Mouse (Mus musculus) left cerebral cortex, adult 2 months (tissue): Measurements from ENCODE around the gene Gm10518. TPM values are rescaled to one million over a fixed set of nuclear protein-coding genes. Genes with fewer than 3 reads are reported as not detected.
"Not testable (repeated sequence)": the region's sequence is repeated elsewhere in the genome, so short reads cannot be mapped to it uniquely, and the experiment has no call there.

ENCODE experiments used
- DNase-seq, 2 experiments: peaks; one replicate each; pipeline ENCODE4 v3.0.0; 2021 to 2022; ENCODE audit warnings: low spot score in 2 of 2, mixed read lengths in 1 of 2; ENCODE audit errors: extremely low spot score in 1 of 2
- H3K27ac ChIP-seq: fragments of 200-600 bp; 2 replicates; pipeline ENCODE4 v1.8.1; 2022
- H3K4me3 ChIP-seq: fragments of 200-600 bp; 2 replicates; pipeline ENCODE4 v1.8.1; 2022
- CTCF ChIP-seq: fragments of 200-600 bp; IDR thresholded peaks from 2 replicates; pipeline ENCODE4 v1.8.1; 2022; ENCODE audit warnings: antibody characterized with exemption, mild to moderate bottlenecking, moderate library complexity
- intact Hi-C: fragments of 180-260 bp; cut with DNase I; formaldehyde crosslinking; loops from one replicate; pipeline ENCODE4 v1.15.1; 2025
- total RNA-seq, 2 experiments: library from RNA; stranded (reverse); gene quantifications; 2 replicates each; pipeline ENCODE4 v1.2.3; 2021

Gm10518 gene
- total RNA-seq, 2 experiments from 2014 or later, result 0.26 TPM; not detected in 1

DNA sequence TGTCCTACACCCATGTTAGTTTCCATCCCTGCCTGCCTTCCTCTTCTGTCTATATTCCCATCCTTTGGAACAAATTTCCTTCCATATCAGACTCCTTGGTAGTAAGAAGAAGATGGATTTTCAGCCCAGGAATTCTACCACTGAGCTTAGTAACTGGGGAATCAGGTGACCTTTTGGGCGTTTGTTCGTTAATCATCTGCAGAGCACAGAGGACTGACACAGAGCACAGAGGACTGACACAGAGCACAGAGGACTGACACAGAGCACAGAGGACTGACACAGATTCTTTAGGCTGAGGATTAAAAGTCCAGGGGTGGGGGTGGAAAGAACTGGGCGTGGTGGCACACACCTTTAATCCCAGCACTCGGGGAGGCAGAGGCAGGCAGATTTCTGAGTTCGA lies 2.6 kb downstream of the Gm10518 start:
- Histone ChIP-seq H3K27ac (no peak overlapping the region), H3K4me3 (no peak overlapping the region)
- intact Hi-C loops, result no loop called here
- no peak for DNase-seq
- TF ChIP-seq CTCF, result no peak

DNA sequence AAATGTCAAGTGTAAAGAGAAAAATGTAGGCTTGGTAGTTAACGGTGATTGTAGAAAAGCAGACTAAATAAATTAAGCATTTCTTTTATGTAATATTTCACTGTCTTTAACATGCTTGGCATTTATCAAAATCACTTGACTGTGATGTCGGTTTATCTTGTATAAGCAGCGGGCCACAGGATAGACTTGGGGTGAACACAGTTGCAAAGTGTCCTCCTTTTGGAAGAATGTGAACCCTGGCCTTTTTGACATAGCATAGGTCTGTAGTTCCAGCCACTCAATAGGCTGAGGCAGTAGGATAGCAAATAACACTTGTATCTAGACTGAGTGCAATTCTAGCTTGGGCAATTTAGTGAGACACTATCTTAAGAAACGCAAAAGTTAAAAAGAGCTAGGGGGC lies 4.3 kb downstream of the Gm10518 start:
- H3K27ac ChIP-seq, result no peak overlapping the region
- TF ChIP-seq CTCF, result no peak
- intact Hi-C loops, result no loop called here
- DNase-seq, result no peak
- H3K4me3 ChIP-seq, result no peak overlapping the region

DNA sequence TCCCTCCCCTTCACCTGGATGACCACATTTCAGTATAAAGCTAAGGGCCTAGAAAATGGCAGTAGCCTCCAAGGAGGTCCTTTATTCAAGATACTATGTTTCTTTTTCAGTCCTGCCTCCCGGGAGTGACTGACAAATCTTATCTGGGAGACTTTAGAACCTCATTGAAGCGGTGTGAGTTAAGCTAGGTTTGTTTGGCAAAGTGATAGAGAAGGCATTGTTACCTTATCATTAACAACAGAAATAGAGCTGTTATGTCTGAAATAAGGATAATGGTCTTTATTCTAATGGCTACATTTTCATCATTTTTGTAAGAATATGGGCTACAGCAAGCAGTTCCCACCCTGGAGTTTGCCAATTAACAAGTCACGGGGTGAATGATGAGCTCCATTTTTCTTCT lies 5.1 kb downstream of the Gm10518 start:
- no peak for DNase-seq
- intact Hi-C loops, result no loop called here
- TF ChIP-seq CTCF, result no peak
- Histone ChIP-seq H3K27ac (no peak overlapping the region), H3K4me3 (no peak overlapping the region)

DNA sequence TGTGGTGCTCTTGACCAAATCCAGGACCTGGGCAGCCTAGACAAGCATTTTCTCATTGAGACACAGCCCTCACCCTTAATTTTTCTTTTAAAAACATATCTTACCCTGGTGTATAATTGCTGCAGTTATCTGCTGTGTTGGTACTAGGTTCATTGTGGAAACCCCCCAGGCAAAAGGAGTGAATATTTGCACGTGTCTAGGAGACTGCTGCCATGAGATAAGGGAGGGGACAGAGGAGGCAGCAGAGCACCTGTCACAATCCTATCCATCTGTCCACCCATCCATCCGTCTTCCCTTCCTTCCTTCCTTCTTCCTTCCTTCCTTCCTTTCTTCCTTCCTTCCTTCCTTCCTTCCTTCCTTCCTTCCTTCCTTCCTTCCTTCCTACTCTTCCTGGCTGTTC lies 10.2 kb downstream of the Gm10518 start:
- H3K4me3 ChIP-seq, result no peak overlapping the region
- H3K27ac ChIP-seq, result no peak overlapping the region
- TF ChIP-seq CTCF, result no peak
- DNase-seq, result no peak
- intact Hi-C loops, result no loop called here

DNA sequence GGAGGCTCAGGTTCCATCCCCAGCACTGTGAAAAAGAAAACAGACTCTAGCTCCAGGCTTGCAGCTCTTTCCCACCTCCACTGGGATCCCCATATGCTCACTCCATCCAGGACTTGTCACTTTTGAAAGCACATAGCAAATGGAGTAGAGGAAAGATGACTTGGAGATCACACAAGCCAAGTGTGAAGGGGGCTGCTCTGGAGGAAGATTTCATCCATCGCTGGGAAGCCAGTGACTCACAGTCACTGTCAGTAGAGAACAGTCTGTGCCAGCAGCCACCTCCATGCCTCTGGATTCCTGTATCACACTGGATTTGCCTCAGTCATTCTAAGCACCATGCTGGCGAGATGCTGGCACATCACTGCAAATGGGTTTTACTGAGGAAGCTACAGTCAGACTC lies 11.4 kb downstream of the Gm10518 start:
- Histone ChIP-seq H3K4me3 (no peak overlapping the region), H3K27ac (no peak overlapping the region)
- DNase-seq, result peak; percentile 20 to 25
- intact Hi-C loops, result no loop called here
- no peak for TF ChIP-seq CTCF

DNA sequence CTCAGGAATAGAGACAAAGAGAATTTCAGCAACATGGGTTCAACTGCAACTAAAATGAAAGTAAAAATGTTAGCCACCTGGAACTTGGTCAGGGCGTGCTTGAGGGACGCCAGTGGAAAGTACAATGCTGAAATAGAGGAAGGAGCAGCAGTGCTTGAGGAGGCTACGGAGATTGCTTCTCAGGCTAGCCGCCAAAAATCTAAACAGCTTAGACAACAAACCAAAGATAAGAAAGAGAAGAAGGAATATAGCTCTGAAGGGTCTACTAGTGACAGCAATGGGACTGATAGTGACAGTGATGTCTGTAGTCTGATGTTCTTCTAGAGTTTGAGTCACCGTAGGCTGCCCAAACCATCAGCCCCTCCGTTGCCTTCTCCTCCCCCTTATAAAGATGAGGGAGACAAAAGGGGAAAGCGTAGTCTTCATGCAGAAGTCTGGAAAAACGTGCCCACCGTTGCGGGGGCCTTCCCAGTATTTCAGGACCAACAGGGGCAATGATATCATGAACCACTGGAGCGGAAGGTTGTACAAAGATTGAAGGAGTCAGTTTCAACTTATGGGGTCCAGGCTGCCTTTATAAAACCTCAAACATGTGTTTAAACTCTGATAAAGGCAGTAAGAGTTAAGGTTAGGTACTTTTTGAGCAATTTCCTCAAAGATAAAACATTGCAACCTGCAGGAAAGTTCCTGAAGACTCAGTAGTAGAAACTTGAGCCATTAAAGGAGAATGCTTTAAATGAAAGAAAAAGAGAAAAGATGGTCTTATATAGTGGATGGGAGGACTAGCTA lies 15.5 kb downstream of the Gm10518 start:
- H3K27ac ChIP-seq, DNase-seq, H3K4me3 ChIP-seq, intact Hi-C loops: not testable (repeated sequence)

DNA sequence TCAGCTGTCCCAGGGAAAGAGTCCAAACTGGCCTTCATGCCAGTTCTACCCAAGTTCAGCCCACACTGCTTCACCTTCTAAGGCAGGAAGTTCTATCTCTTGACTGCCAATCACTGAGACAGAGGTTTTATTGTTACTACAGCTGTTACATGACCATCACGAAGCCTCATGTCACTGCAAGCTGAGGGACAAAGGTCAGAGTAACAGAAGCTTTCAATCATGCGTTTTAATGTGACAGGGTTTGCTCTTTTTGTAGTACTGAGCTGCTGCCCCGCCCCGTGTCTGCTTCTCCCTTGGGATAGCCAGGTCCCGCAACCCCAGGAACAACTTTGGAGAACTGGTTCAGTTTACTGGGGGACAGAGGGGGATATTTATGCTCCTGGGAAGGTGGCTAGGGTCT lies 21.4 kb downstream of the Gm10518 start:
- no peak overlapping the region for H3K27ac ChIP-seq
- H3K4me3 ChIP-seq, result no peak overlapping the region
- no peak for TF ChIP-seq CTCF
- DNase-seq, result no peak
- intact Hi-C loops, result no loop called here

DNA sequence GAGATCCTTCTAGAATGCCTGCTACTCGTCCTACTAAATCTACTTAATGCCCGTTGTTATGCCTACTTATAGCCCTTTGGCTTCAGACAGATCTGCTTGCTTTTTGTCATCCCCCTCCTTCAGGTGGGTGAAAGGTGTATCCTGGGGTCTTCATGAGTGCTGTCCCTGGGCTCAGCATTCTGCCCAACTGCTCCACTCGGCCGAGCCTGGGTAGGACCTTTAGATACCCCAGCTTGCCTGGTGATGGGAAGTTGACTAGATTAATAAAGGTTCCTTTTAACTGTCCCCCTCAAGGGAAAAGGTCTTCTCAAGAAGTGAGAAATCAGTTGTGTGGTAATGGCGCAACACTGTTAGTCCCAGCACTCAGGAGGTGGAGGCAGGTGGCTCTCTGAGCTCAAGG lies 24.9 kb downstream of the Gm10518 start:
- DNase-seq, result no peak
- intact Hi-C loops, result no loop called here
- Histone ChIP-seq H3K4me3 (no peak overlapping the region), H3K27ac (no peak overlapping the region)
- TF ChIP-seq CTCF, result no peak

DNA sequence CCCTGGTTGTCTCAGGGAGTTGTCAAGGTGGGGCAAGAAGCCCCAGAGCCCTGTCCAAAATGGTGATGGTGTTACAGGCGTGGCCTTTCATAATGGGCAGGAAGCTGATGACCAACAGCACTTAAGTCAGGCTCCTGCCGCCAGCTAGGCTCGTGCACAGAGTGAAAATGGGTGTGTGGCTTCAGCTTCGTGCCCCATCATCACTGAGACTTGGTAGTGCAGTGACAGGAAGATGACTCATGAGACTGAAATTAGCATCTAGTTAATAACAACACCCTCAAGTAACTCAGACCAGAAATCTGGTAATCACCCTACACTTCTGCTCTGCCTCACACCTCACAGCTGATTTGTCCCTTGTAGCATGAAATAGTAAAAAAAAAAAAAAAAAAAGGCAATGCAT lies 25.7 kb downstream of the Gm10518 start:
- DNase-seq, result no peak
- Histone ChIP-seq H3K27ac (no peak overlapping the region), H3K4me3 (no peak overlapping the region)
- intact Hi-C loops, result no loop called here
- TF ChIP-seq CTCF, result no peak

DNA sequence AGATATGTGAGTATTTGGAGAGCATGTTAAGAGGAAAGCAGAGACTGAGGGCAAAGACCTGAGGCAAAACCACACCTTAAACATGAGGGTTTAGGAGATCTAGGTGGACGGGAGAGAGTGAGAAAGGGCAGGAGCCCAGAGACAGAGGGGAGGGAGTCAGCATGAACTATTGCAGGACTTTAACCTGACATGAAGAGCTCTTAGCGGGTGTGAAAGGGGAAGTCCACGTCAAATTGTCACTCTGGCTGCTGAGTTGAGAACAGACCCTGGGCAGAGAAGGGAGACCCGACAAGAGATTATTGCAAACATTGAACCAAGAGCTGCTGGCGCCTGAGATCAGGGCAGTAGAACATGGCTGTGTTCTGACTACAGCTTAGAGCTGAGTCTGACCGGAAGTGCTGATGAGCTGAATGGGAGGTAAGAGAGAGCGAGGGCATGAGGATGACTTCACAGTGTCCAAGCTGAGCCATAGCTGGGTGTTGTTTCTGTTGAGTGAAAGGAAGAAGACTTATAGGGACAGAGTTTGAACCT lies 29.6 kb downstream of the Gm10518 start:
- Histone ChIP-seq H3K4me3 (no peak overlapping the region), H3K27ac (no peak overlapping the region)
- TF ChIP-seq CTCF, result no peak
- DNase-seq, result no peak
- intact Hi-C loops, result no loop called here

DNA sequence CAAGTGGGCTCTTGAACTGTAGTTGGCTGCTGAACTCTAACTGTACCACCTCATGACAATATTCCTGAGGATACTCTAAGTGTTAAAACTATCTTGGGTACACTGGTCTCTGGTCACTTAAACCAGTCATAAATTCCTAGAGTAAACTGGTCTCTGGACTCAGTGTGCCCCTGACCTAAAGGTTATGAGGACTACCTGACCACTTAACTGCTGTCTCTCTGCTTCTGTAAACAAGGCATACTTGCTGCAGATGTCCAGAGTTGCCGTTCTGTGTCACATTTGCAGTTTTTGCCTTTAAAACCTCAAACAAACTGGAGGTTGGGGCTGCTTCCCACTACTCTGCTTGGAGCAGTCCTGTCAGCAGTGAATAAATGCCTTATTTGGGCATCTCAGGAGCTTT lies 30.4 kb downstream of the Gm10518 start:
- DNase-seq, result no peak
- TF ChIP-seq CTCF, result no peak
- Histone ChIP-seq H3K4me3 (no peak overlapping the region), H3K27ac (no peak overlapping the region)
- intact Hi-C loops, result no loop called here

DNA sequence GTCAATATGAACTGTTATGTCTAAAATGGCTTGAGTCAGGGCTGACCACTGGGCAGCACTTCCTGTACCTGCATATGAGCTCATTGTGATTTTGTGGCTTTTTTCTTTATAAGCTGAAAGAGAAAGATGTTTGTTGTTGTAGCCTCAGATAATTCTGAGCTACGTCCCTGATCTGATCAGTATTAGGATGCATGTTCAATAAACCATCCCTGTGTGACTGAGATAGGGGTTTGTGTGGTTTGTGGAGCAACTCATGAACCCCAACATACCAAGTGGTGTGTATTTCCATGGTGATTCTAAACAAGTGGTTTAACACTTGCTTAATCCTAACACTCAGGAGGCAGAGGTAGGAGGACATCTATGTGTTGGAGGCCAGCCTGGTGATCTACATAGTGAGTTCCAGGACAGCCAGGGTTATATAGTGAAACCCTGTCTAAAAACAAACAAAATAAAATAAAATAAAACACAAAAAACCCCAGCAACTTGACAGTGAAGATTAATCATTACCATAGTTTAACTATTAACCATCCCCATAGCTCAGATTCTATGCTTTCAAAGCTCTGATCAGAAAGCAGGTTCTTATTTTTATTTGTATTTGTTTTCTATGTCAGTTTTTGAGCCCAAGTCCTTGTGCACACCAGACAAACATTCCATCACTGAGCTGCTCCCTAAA lies 32.7 kb downstream of the Gm10518 start:
- no peak overlapping the region for H3K27ac ChIP-seq
- intact Hi-C loops, result no loop called here
- TF ChIP-seq CTCF, result no peak
- no peak for DNase-seq
- no peak overlapping the region for H3K4me3 ChIP-seq
